Mouse (Mus musculus): ENCODE results near the gene Clcnkb. TPM values are rescaled to one million over a fixed set of nuclear protein-coding genes. Genes with fewer than 3 reads are reported as not detected.
A peak's percentile ranks its signal among the peaks of the same experiment; 100 is the strongest.

Clcnkb gene
- polyA plus RNA-seq, 1 experiment from 2014 or later, result not detected

DNA sequence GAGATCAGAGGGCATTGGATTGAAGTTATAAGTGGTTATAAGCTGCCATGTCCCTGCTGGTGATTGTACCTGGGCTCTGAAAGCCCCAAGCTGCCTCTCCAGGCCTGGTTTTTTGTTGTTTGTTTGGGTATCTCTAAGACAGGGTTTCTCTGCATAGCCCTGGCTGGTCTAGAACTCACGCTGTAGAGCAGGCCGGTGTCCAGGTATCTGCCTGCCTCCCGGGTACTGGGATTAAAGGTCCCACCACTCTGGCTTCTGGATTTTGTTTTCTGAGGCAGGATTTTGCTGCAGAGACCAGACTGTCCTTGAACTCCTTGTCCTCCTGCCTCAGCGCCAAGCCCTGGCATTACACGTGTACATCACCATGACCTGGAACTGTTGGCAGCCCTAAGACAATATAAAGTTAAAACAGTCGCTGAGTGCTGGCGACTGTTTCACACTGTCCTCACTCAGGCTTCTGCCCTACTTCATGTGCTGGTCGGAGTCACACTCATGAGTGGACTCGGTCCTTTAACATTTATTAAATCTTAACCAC is 36.2 kb upstream of the Clcnkb start:
- H3K4me3 ChIP-seq, result no peak overlapping the region
- WGBS, result 92% methylated on average over 9 of the region's 9 CpGs

GRCm38 (mm10) chr4:141451251-141451650 is 35.4 kb upstream of the Clcnkb start:
- no peak overlapping the region for H3K9ac ChIP-seq
- no peak overlapping the region for H3K4me3 ChIP-seq
- no peaks in the 10 kb centered on the region for H3K27me3 ChIP-seq
- H3K4me1 ChIP-seq, result peaks cover 8% of the 10 kb centered on the region; the same call in 1 of the 2 replicates
- ATAC-seq (ENCODE audit: insufficient number of reproducible peaks, insufficient read depth, low FRiP score, low TSS enrichment), result no peak
- 82% methylated on average over 2 of the region's 2 CpGs for WGBS
- no peaks in the 10 kb centered on the region for H3K9me3 ChIP-seq
- no peak overlapping the region for H3K27ac ChIP-seq
- no peak overlapping the region for H3K4me2 ChIP-seq (replicated peaks)
- peaks cover 77% of the 10 kb centered on the region for H3K36me3 ChIP-seq

More for the DNA sequence above, 36.2 kb upstream of the Clcnkb start:
- H3K9me3 ChIP-seq, result no peaks in the 10 kb centered on the region
- peaks cover 76% of the 10 kb centered on the region for H3K36me3 ChIP-seq
- no peak overlapping the region for H3K27ac ChIP-seq
- H3K4me2 ChIP-seq (replicated peaks), result no peak overlapping the region
- ATAC-seq (ENCODE audit: insufficient number of reproducible peaks, insufficient read depth, low FRiP score, low TSS enrichment), result no peak
- H3K4me1 ChIP-seq, result peaks cover 8% of the 10 kb centered on the region; the same call in 1 of the 2 replicates
- no peak overlapping the region for H3K9ac ChIP-seq
- H3K27me3 ChIP-seq, result no peaks in the 10 kb centered on the region

DNA sequence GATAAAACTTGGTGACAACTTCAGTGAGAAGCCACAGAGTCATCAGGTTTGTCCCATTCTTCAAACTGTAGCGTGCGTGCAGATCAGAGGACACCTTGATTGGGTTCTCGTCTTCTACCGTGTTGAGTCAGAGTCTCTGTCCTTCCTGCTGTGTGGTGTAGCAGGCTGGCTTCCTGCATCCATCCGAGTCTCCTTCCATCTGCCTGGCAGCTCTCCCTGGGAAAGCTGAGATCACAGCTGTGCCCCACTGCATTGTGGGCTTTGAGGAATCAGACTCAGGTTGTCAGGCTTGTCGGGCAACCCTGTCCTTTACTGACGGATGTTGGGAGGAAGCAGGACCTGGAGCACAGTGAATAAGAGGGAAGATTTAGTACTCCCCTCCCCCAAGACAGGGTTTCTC is 30.4 kb upstream of the Clcnkb start:
- no peak for ATAC-seq (ENCODE audit: insufficient number of reproducible peaks, insufficient read depth, low FRiP score, low TSS enrichment)
- Histone ChIP-seq H3K27ac (no peak overlapping the region), H3K4me3 (no peak overlapping the region), H3K9ac (no peak overlapping the region), H3K36me3 (peaks cover 39% of the 10 kb centered on the region), H3K27me3 (no peaks in the 10 kb centered on the region), H3K9me3 (no peaks in the 10 kb centered on the region), H3K4me2 (replicated peaks) (no peak overlapping the region; the same call in 1 of the 2 replicates), H3K4me1 (peaks cover 12% of the 10 kb centered on the region)
- WGBS, result 78% methylated on average over 7 of the region's 7 CpGs

GRCm38 (mm10) chr4:141445328-141445720 is 29.5 kb upstream of the Clcnkb start:
- WGBS, result 15% methylated on average over 14 of the region's 14 CpGs
- H3K27ac ChIP-seq, result no peak overlapping the region
- no peak for ATAC-seq (ENCODE audit: insufficient number of reproducible peaks, insufficient read depth, low FRiP score, low TSS enrichment)
- peaks cover 34% of the 10 kb centered on the region for H3K36me3 ChIP-seq
- H3K4me2 ChIP-seq (replicated peaks), result peak overlapping the region; percentile 88
- peak overlapping the region; percentile 93 for H3K9ac ChIP-seq
- no peaks in the 10 kb centered on the region for H3K9me3 ChIP-seq
- H3K4me3 ChIP-seq, result peak overlapping the region; percentile 100
- peaks cover 12% of the 10 kb centered on the region for H3K4me1 ChIP-seq
- no peaks in the 10 kb centered on the region for H3K27me3 ChIP-seq

DNA sequence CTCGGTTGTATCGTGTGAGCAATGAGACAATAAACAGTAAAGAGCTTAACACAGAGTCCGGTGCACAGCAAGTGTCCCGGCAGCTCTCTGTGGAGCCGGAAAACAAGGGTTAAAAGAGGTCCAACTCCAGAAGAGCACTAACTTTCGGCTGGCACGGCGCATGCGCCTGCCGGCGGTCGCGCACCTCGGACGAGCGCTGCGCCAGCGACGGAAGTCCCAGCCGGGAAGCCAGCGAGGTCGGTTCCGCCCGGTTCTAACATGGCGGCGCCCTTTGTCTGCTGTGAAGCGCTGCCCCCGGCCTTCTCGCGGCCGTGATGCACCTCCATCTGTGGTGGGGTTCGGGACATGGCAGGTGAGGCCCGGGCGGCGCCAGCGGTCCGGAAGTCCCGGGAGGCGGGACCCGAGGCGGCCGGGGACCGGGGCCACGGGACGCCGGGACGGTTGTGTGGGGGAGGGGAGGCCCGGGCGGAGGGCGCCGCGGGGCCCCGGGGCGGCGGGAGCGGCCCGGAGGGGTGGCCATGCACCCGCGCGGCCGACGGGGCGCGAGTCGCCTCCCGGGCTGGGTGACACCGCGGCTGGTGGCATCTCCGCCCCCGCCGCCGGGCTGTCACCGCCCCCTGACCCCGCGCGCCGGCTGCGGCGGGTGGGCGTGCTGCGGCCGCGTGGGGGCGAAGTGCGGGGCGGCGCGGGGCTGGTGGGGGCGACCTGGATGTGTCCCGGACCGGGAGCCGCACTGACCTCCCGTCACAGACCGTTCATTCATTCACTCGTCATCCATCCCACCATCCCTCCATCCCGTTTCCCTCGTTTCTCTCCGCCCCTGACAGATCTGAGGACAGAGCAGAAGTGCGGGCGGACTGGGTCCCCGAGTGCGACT is 28.9 kb upstream of the Clcnkb start, which contains the start of gene Zbtb17:
TSS of gene Zbtb17 (plus strand) at position 204 of the 877 bp plus-strand sequence.
- H3K9ac ChIP-seq, result peak within 1 kb of the TSS; percentile 93
- H3K4me1 ChIP-seq, result peaks cover 12% of the 10 kb centered on the region
- no peaks in the 10 kb centered on the region for H3K9me3 ChIP-seq
- peaks cover 28% of the 10 kb centered on the region for H3K36me3 ChIP-seq
- peak; percentile 70 for ATAC-seq (ENCODE audit: insufficient number of reproducible peaks, insufficient read depth, low FRiP score, low TSS enrichment)
- peak within 1 kb of the TSS; percentile 78 for H3K27ac ChIP-seq
- H3K27me3 ChIP-seq, result no peaks in the 10 kb centered on the region
- 0% methylated on average over 73 of the region's 102 CpGs for WGBS
- H3K4me2 ChIP-seq (replicated peaks), result peak within 1 kb of the TSS; percentile 88
- peak within 1 kb of the TSS; percentile 100 for H3K4me3 ChIP-seq

DNA sequence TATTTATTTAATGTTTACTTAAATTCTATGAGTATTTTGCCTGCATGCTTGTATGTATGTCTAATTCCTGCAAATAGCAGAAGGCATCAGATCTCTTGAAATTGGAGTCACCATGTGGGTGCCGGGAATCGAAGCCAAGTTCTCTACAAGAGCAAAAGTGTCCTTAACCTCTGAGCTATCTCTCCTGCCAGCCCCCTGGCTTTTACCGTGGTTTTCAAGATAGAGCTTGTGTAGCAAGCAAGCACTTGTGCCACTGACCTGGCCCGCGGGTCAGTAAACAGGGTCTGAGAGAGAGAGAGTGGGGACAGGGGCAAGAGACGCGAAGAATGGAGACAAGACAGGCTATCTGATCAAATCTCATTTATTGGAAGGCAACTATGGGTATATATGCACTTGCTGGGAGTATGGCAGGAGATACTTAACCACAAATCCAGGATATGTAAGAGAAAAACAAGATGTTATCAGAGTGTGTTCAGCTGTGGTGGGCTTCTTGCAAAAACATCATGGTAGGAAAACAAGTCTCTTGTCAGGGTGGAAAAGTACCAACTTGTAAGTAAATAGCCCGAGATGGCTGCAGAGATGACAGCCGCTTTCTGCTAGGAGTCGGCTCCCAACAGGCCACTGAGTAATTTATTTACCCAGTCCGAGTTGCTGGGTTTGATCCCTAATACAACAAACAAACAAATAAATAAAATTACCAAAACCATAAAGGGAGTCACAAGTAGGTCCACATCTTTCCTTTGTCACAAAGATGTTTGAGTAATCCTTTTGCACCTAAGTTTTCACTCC is 28.0 kb upstream of the Clcnkb start:
- no peaks in the 10 kb centered on the region for H3K27me3 ChIP-seq
- no peaks in the 10 kb centered on the region for H3K9me3 ChIP-seq
- H3K36me3 ChIP-seq, result peaks cover 19% of the 10 kb centered on the region
- peak overlapping the region; percentile 78; the same call in 1 of the 2 replicates for H3K27ac ChIP-seq
- peak overlapping the region; percentile 88 for H3K4me2 ChIP-seq (replicated peaks)
- peak overlapping the region; percentile 100 for H3K4me3 ChIP-seq
- H3K9ac ChIP-seq, result peak overlapping the region; percentile 93
- H3K4me1 ChIP-seq, result peaks cover 12% of the 10 kb centered on the region
- 46% methylated on average over 11 of the region's 11 CpGs for WGBS
- no peak for ATAC-seq (ENCODE audit: insufficient number of reproducible peaks, insufficient read depth, low FRiP score, low TSS enrichment)

DNA sequence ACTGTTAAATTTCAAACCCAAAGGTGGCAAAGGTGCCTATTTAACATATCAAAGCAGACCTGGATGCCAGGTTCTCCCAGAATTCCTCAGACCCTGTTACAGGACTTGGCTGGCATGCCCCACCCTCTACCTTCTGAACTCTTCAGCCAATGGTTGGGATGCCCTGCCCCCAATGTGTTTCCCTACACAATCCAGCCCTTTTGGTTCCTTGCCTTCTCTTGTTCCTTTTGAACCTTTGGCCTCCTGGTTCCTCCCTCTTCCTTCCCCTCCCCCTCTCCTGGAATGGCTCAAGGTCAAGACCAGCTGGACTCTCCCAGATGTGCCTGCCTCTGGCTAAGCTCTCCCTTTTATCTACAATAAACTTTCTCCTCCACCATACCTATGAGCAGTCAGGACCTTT is 25.1 kb upstream of the Clcnkb start:
- no peak for ATAC-seq (ENCODE audit: insufficient number of reproducible peaks, insufficient read depth, low FRiP score, low TSS enrichment)
- Histone ChIP-seq H3K9me3 (no peaks in the 10 kb centered on the region), H3K27ac (no peak overlapping the region), H3K9ac (no peak overlapping the region), H3K4me3 (no peak overlapping the region), H3K27me3 (no peaks in the 10 kb centered on the region), H3K36me3 (no peaks in the 10 kb centered on the region), H3K4me1 (peaks cover 9% of the 10 kb centered on the region), H3K4me2 (replicated peaks) (no peak overlapping the region)

- Histone ChIP-seq H3K36me3 (no peaks in the 10 kb centered on the region), H3K4me2 (replicated peaks) (no peak overlapping the region), H3K9me3 (no peaks in the 10 kb centered on the region), H3K4me3 (no peak overlapping the region), H3K4me1 (no peaks in the 10 kb centered on the region), H3K9ac (no peak overlapping the region), H3K27me3 (no peaks in the 10 kb centered on the region), H3K27ac (no peak overlapping the region)
- WGBS, result 86% methylated on average over 12 of the region's 12 CpGs
- ATAC-seq (ENCODE audit: insufficient number of reproducible peaks, insufficient read depth, low FRiP score, low TSS enrichment), result no peak
Measured at GRCm38 (mm10) chr4:141439083-141439803, 23.4 kb upstream of the Clcnkb start.

DNA sequence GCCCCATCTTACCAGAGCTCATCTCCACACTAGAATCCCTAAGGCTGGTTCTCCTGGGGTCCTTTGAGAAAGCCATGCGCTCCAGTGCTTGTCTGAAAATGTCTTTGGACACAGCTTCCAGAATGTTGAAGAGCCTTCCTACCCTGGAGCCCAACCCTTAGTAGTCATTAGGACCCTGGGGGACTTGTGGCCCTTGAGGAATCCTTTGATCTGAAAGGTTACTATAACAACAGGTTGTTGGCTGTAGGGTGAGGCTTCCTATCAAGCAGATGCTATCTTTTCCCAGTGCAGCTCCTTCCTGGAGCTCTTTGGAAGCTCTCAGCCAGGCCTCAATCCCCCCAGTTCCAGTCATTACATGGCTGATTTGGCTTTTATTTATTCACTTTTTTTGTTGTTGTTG is 20.2 kb upstream of the Clcnkb start, which contains the start of gene Srarp:
TSS of gene Srarp (minus strand) at position 132 of the 400 bp plus-strand sequence.
- no peaks in the 10 kb centered on the region for H3K36me3 ChIP-seq
- WGBS, result 90% methylated on average over 1 of the region's 1 CpGs
- H3K9me3 ChIP-seq, result no peaks in the 10 kb centered on the region
- no peak within 1 kb of the TSS for H3K27ac ChIP-seq
- H3K27me3 ChIP-seq, result no peaks in the 10 kb centered on the region
- no peaks in the 10 kb centered on the region for H3K4me1 ChIP-seq
- no peak within 1 kb of the TSS for H3K4me2 ChIP-seq (replicated peaks)
- no peak for ATAC-seq (ENCODE audit: insufficient number of reproducible peaks, insufficient read depth, low FRiP score, low TSS enrichment)
- H3K9ac ChIP-seq, result no peak within 1 kb of the TSS
- no peak within 1 kb of the TSS for H3K4me3 ChIP-seq

DNA sequence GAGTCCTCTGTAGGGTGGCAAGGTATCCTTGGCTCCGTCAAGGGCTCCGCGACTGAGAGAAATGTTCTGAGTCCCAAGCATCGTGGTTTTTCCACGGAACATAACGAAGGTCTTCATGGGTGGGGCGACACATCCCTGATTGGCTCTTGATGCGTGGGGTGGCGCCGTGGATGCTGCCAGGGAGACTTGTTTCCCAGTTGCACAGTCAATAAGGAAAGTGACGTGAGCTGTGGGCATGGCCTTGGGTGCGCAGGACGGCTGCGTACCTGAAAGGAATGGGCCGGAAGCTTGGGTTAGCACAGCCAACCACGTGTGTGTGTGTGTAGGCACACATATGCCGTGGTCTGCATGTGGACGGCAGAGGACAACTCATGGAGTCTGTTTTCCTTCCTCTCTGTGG is 17.4 kb upstream of the Clcnkb start:
- WGBS, result 83% methylated on average over 18 of the region's 18 CpGs
- no peak for ATAC-seq (ENCODE audit: insufficient number of reproducible peaks, insufficient read depth, low FRiP score, low TSS enrichment)
- no peaks in the 10 kb centered on the region for H3K9me3 ChIP-seq
- H3K9ac ChIP-seq, result no peak overlapping the region
- no peak overlapping the region for H3K4me3 ChIP-seq
- H3K36me3 ChIP-seq, result no peaks in the 10 kb centered on the region
- H3K4me2 ChIP-seq (replicated peaks), result no peak overlapping the region
- no peak overlapping the region for H3K27ac ChIP-seq
- no peaks in the 10 kb centered on the region for H3K27me3 ChIP-seq
- no peaks in the 10 kb centered on the region for H3K4me1 ChIP-seq

GRCm38 (mm10) chr4:141432666-141433065 is 16.9 kb upstream of the Clcnkb start:
- Histone ChIP-seq H3K4me2 (replicated peaks) (no peak overlapping the region), H3K36me3 (no peaks in the 10 kb centered on the region), H3K4me1 (no peaks in the 10 kb centered on the region), H3K27ac (no peak overlapping the region), H3K4me3 (no peak overlapping the region), H3K27me3 (0 out of 2 replicates have a peak, but pooled peaks cover 2% of the 10 kb centered on the region), H3K9ac (no peak overlapping the region), H3K9me3 (no peaks in the 10 kb centered on the region)
- WGBS, result 67% methylated on average over 14 of the region's 14 CpGs
- ATAC-seq (ENCODE audit: insufficient number of reproducible peaks, insufficient read depth, low FRiP score, low TSS enrichment), result no peak
